Mouse (Mus musculus) liver, adult 2 months (tissue): ENCODE results near the gene Sgcd.

ENCODE experiments used
- CTCF ChIP-seq: fragments of 200-500 bp; IDR thresholded peaks from 2 replicates; pipeline ENCODE4 v1.5.1; 2011; ENCODE audit warnings: low read depth, low read length, control low read depth
- POLR2A ChIP-seq: fragments of 200-500 bp; IDR thresholded peaks from 2 replicates; pipeline ENCODE4 v1.6.1; 2011; ENCODE audit warnings: low read length, control low read depth; ENCODE audit not compliant: insufficient read depth; ENCODE audit errors: extremely low read depth

DNA sequence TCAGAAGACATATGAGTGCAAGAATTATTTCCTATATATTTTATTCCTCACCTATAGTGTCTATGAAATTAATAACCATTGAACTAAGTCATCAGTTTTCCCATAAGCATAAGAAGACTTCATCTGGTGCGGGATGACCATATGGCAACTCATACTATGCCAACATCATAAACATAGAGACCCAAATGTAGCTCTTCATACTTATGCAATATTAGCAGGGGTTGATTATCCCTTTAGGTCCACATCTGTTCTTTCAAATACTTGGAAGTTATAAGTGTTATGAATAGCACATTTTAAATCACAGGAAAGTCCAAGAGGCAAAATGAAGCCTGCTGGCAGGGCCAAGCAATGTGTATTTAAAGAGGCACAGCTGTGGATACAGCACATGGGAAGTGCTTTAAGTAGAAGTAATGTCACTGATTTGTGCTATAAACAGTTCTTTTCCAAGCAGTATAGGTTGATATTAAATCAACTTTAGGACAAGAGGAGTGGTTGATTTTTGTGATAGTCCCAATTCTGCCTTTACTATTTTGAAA lies 690.9 kb downstream of the Sgcd start:
- TF ChIP-seq CTCF (no peak), POLR2A (no peak)
